Mouse (Mus musculus) lung, adult 2 months (tissue): ENCODE measurements around the gene Zfp488. TPM values are rescaled to one million over a fixed set of nuclear protein-coding genes. Genes with fewer than 3 reads are reported as not detected.

Experiments
- DNase-seq: peaks from one replicate; pipeline ENCODE4 v3.0.0; 2022
- H3K4me1 ChIP-seq: fragments of 200-500 bp; 2 replicates; pipeline ENCODE4 v1.6.1; 2011; ENCODE audit warnings: low read length; ENCODE audit not compliant: control insufficient read depth, insufficient read depth
- H3K4me3 ChIP-seq: fragments of 200-500 bp; replicated peaks from 2 replicates; pipeline ENCODE3; 2011; ENCODE audit warnings: low read depth, mild to moderate bottlenecking, control low read depth, low read length; ENCODE audit errors: extremely low read depth
- CTCF ChIP-seq: fragments of 200-500 bp; IDR thresholded peaks from 2 replicates; pipeline ENCODE4 v1.5.1; 2011; ENCODE audit warnings: mild to moderate bottlenecking, low read length, control low read depth; ENCODE audit not compliant: insufficient read depth
- POLR2A ChIP-seq: fragments of 200-500 bp; IDR thresholded peaks from 2 replicates; pipeline ENCODE4 v1.6.1; 2011; ENCODE audit warnings: low read depth, mild to moderate bottlenecking, control low read depth, low read length, borderline replicate concordance; ENCODE audit errors: extremely low read depth
- WGBS: fragments of 180-500 bp; shearing (Covaris S2); methylation state at CpG from one replicate; pipeline ENCODE4 v1.1.7; 2018; 5-methylcytosine and 5-hydroxymethylcytosine counted together
- polyA plus RNA-seq: library from polyadenylated mRNA; depleted of rRNA; stranded (reverse); fragments of >200 nt; gene quantifications from 2 replicates; pipeline ENCODE4 v1.2.3, GENCODE M21; 2012

The Zfp488 gene
- polyA plus RNA-seq, 1 experiment, result not detected

DNA sequence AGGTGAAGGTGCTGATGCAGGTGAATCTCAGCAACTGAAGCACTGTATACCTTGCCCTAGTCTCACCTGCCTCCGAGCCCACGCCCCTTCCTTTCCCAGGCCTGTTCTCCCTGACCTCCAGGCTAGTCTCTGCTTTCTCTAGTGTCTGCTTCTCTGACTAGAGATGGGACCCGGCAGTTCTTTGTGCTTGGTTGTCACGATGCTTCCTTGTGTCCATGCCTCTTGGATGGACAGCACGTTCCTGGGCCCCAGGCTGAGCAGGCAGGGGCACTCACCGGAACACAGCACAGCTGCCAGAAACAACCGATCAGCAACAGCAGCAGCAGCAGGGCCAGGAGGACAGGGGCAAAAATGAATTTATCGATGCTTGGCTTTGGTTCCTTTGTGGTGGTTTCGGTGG lies 14.5 kb upstream of the Zfp488 start:
- WGBS, result 88% methylated on average over 9 of the region's 9 CpGs

DNA sequence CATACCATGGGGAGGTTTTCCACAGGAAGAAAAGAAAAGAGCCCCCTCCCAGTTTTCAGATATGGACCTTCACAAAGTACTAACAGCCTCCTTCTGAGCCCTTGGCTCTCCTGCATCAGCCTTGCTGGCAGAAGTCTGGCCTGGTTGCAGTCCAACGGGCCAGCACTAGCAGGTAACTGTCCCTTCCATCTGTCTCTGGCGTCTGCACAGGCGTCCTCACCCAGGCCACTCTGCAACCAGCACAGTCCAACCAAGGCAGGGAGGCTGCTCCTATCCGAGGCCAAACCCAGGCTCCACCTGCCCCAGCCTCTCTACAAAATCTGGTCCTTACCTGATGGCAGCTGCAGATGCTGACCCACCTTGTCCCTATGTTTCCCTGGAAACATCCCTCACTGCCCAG lies 13.4 kb upstream of the Zfp488 start:
- Histone ChIP-seq H3K4me1 (no peaks in the 10 kb centered on the region), H3K4me3 (no peak overlapping the region)
- no peak for DNase-seq
- WGBS, result 71% methylated on average over 4 of the region's 4 CpGs
- no peak for TF ChIP-seq CTCF
- TF ChIP-seq POLR2A, result no peak

More for the DNA sequence above, 14.5 kb upstream of the Zfp488 start:
- Histone ChIP-seq H3K4me1 (no peaks in the 10 kb centered on the region), H3K4me3 (no peak overlapping the region)
- TF ChIP-seq CTCF, result no peak
- no peak for TF ChIP-seq POLR2A
- DNase-seq, result no peak

DNA sequence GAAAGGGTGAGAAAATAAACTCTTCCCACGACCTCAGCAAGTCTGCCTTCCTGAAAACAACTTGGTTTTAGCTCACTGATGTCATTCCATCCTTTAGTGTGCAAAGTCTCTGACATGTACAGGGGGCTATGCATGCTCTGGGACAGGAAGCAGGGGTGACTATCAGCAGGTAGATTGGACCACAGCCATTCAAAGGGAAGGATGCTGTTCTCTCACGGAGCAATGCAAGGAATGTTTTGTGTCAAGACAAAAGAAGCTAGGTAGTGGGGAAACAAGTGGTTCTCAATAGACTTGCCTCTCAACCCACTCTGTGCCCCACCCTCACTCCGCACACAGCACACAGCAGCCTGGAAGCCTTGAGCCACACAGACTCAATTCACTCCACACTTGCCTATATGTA lies 10.6 kb upstream of the Zfp488 start:
- Histone ChIP-seq H3K4me1 (no peaks in the 10 kb centered on the region), H3K4me3 (no peak overlapping the region)
- no peak for TF ChIP-seq CTCF
- no peak for DNase-seq
- WGBS, result 42% methylated on average over 3 of the region's 3 CpGs

DNA sequence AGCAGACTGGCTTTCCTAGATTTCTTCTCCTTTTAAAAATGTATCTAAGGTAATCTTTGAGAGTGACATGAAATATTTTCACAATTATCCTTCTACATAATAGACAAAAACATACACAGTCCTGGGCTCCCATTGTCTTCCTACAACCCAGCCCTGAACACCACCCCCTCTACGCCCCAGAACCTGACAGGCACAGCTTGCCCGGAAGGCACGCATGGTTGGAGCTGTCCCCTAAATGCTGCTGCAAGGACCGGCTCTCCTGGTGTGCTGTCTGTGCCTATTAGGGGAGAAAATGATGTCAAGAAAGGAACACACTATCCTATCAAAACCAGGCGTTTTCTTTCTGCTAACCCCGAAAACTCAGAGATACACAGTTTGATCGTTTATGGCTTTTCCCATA lies 816 bp downstream of the Zfp488 start:
- H3K4me1 ChIP-seq, result no peaks in the 10 kb centered on the region; the same call in 1 of the 2 replicates
- TF ChIP-seq CTCF (no peak), POLR2A (no peak)
- DNase-seq, result no peak
- no peak overlapping the region for H3K4me3 ChIP-seq
- WGBS, result 44% methylated on average over 7 of the region's 7 CpGs

DNA sequence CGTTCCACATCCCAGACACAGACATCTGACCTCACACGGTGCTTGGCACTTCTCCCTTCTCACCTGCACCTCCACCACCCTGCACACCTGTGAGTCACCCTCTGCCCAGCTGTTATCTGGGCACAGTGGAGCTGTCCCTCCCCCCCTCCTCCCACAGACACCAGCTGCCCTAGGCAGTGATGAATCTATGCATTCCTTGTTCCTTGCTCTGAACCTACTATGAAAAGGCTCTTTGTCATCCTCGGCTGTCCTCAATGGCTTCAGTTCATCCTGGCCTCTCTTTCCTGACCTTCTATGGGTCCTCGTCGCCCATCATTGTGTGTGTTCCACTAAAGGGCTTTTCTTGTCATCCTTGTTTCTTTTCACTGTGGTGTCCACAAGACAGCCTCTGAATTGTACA lies 3.8 kb downstream of the Zfp488 start:
- Histone ChIP-seq H3K4me1 (no peaks in the 10 kb centered on the region; the same call in 1 of the 2 replicates), H3K4me3 (no peak overlapping the region)
- no peak for DNase-seq
- 63% methylated on average over 5 of the region's 5 CpGs for WGBS
- TF ChIP-seq CTCF (no peak), POLR2A (no peak)

DNA sequence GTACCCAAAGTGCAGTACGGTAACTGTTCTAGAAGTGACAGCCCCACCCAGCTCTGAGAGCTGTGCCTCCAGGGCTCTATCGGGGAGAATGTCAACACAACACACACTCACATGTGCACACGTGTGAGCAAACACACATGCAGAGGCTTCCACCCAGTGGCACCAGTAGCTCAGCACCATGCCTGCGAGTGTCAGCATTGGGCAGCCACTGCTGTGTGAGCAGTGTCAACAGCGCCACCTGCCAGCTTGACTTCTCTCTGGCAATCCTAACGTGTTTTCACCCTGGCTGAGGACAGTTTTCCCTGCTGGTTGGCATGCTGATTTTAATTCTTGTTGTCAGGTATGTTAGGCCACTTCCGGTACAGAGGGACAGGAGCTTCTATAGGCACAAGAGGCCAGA lies 5.9 kb downstream of the Zfp488 start:
- WGBS, result 41% methylated on average over 7 of the region's 7 CpGs
- TF ChIP-seq CTCF (peak; percentile 31; the same call in 1 of the 2 replicates), POLR2A (no peak)
- Histone ChIP-seq H3K4me1 (no peaks in the 10 kb centered on the region), H3K4me3 (no peak overlapping the region)
- DNase-seq, result no peak

DNA sequence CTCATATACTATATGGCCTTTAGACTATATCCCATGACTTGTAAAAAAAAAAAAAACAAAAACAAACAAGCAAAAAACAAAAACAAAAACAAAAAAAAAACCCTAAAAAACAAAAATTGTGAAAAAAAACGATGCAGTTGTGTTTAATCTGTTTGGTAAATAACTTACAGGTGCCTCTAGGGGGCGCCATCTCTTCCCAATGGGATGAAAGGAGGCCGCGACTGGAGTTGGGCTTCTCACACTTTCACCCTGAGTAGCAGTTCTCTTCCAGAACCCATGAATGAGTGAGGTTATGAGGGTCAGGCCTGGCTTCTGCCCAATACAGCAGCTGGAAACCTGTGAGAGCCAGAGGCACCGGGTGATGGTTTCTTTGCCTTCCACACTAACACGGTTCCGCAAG lies 12.9 kb downstream of the Zfp488 start:
- 58% methylated on average over 7 of the region's 7 CpGs for WGBS
- no peak for TF ChIP-seq CTCF
- no peak for TF ChIP-seq POLR2A
- DNase-seq, result no peak
- Histone ChIP-seq H3K4me1 (no peaks in the 10 kb centered on the region), H3K4me3 (no peak overlapping the region)

DNA sequence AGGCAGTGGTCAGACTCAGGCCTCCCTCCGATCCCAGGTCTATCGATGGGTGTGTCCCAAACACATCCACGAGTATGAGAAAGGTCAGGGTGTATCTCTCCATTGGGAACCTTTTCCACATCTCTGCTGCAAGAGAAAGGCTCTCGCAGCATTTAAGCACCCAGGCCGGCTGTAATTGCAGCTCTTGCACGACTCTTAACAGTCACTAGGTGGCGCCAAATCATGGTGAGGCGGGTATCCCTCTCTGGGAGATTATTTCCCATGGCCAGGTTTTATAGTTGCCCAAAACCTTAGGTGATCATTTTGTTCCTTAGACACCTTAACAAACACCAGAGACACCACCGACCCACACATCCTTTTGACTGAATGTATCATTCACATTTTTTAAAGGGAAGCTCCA lies 19.2 kb downstream of the Zfp488 start:
- WGBS, result 9% methylated on average over 9 of the region's 9 CpGs
- DNase-seq, result peak; percentile 19
- Histone ChIP-seq H3K4me3 (no peak overlapping the region), H3K4me1 (no peaks in the 10 kb centered on the region)
- TF ChIP-seq POLR2A (no peak), CTCF (peak; percentile 56)

DNA sequence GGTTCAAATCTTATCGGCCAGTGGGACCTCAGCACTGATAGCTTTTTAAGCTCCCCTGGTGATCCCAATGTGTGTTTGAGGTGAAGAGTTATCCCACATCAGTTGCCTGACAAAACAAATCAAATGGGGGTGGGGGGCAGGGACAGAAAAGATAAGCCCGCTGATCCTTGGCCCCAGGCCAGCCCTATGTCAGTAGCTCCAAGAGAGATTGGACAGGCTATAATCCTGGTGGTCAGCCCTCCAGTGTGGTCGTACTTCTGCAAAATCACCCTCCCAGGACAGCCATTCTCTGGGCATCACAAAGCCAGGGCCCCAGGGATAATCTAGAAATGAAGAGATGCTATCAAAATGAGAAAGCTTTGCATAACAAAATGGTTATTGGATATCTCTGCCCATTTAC lies 19.7 kb downstream of the Zfp488 start:
- WGBS, result 24% methylated on average over 3 of the region's 3 CpGs
- TF ChIP-seq CTCF (no peak), POLR2A (no peak)
- H3K4me3 ChIP-seq, result no peak overlapping the region
- no peak for DNase-seq
- no peaks in the 10 kb centered on the region for H3K4me1 ChIP-seq

DNA sequence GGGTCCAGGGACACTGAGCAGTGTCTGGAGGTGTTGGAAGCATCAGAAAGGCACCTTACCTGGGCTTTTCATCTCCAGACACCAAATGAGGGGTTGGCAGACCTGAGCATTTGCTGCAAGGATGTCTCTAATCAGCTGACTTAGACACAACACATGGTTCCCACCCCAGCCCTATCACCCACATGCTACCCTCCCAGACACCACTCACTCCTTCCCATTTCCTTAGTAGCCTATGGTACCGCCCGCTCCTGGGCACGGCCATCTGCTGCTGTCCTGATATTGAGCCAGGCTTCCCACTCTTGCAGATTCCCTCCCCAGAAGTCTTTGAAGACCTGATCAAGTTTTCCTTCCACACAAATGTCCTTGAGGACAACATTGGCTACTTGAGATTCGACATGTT lies 20.4 kb downstream of the Zfp488 start:
- no peak for DNase-seq

More for the DNA sequence above, 20.4 kb downstream of the Zfp488 start:
- Histone ChIP-seq H3K4me3 (no peak overlapping the region), H3K4me1 (no peaks in the 10 kb centered on the region)
- 75% methylated on average over 4 of the region's 4 CpGs for WGBS
- TF ChIP-seq POLR2A, result no peak
- no peak for TF ChIP-seq CTCF
